Mouse (Mus musculus) limb, embryonic 11.5 days (tissue): ENCODE measurements around the gene Phxr2. TPM values are rescaled to one million over a fixed set of nuclear protein-coding genes. Genes with fewer than 3 reads are reported as not detected.

Source experiments
- ATAC-seq: fragments of 200-750 bp; cut with Nextera tagmentation; 2 replicates; pipeline ENCODE4 v1.8.0; 2017; ENCODE audit warnings: low read depth; ENCODE audit not compliant: insufficient number of reproducible peaks, low FRiP score, low TSS enrichment
- DNase-seq: peaks from one replicate; pipeline ENCODE4 v3.0.0-alpha.2; 2015; ENCODE audit warnings: low spot score
- H3K27ac ChIP-seq: fragments of 300-500 bp; sonication (generic); replicated peaks from 2 replicates; pipeline ENCODE4 v1.5.1; 2014; ENCODE audit warnings: low read depth, mild to moderate bottlenecking, low read length
- H3K27me3 ChIP-seq: fragments of 300-500 bp; sonication (generic); 2 replicates; pipeline ENCODE4 v1.6.1; 2014; ENCODE audit warnings: mild to moderate bottlenecking, low read length, mixed read lengths; ENCODE audit not compliant: control insufficient read depth, insufficient read depth
- H3K36me3 ChIP-seq: fragments of 300-500 bp; sonication (generic); 2 replicates; pipeline ENCODE4 v1.6.1; 2014; ENCODE audit warnings: mild to moderate bottlenecking, low read length, moderate library complexity, mixed read lengths; ENCODE audit not compliant: control insufficient read depth, insufficient read depth
- H3K4me1 ChIP-seq: fragments of 300-500 bp; sonication (generic); 2 replicates; pipeline ENCODE4 v1.6.1; 2014; ENCODE audit warnings: low read length, mixed read lengths; ENCODE audit not compliant: control insufficient read depth, insufficient read depth
- H3K4me2 ChIP-seq: fragments of 300-500 bp; sonication (generic); 2 replicates; pipeline ENCODE4 v1.6.1; 2014; ENCODE audit warnings: low read depth, mild to moderate bottlenecking, moderate library complexity; ENCODE audit not compliant: severe bottlenecking
- H3K4me3 ChIP-seq: fragments of 300-500 bp; sonication (generic); 2 replicates; pipeline ENCODE4 v1.5.1; 2014; ENCODE audit warnings: low read depth, low read length
- H3K9ac ChIP-seq: fragments of 300-500 bp; sonication (generic); 2 replicates; pipeline ENCODE4 v1.6.1; 2014; ENCODE audit warnings: mild to moderate bottlenecking, low read length
- H3K9me3 ChIP-seq: fragments of 300-500 bp; sonication (generic); 2 replicates; pipeline ENCODE4 v1.6.1; 2016; ENCODE audit warnings: low read length; ENCODE audit not compliant: control insufficient read depth
- WGBS: fragments of 180-500 bp; shearing (Covaris S2); extraction: QIAGEN DNeasy Blood & Tissue Kit; methylation state at CpG from one replicate; pipeline ENCODE4 v1.1.7; 2014; 5-methylcytosine and 5-hydroxymethylcytosine counted together
- polyA plus RNA-seq: library from polyadenylated mRNA; unstranded; fragments of >200 nt; fragmentation: Nextera tagmentation; extraction: Ambion mirVana; gene quantifications from 2 replicates; pipeline ENCODE4 v1.2.1, GENCODE M21; 2014

Phxr2 gene
- polyA plus RNA-seq, 1 experiment from 2014 or later, result not detected

- Histone ChIP-seq H3K4me2 (no peak overlapping the region), H3K27me3 (no peaks in the 10 kb centered on the region), H3K4me1 (no peaks in the 10 kb centered on the region), H3K36me3 (no peaks in the 10 kb centered on the region), H3K9ac (no peak overlapping the region), H3K9me3 (no peaks in the 10 kb centered on the region), H3K4me3 (no peak overlapping the region), H3K27ac (no peak overlapping the region)
- ATAC-seq (no peak), DNase-seq (peak; percentile 39)
- 84% methylated on average over 2 of the region's 2 CpGs for WGBS
These were observed 31.0 kb downstream of the Phxr2 start for GRCm38 (mm10) chr10:99095114-99095513.

- no peak for ATAC-seq
- H3K4me1 ChIP-seq, result no peaks in the 10 kb centered on the region
These were observed 32.8 kb downstream of the Phxr2 start for GRCm38 (mm10) chr10:99093364-99093763.

GRCm38 (mm10) chr10:99089906-99090305 lies 36.2 kb downstream of the Phxr2 start:
- Histone ChIP-seq H3K27ac (no peak overlapping the region), H3K36me3 (no peaks in the 10 kb centered on the region), H3K4me1 (no peaks in the 10 kb centered on the region), H3K4me2 (no peak overlapping the region), H3K27me3 (no peaks in the 10 kb centered on the region), H3K4me3 (no peak overlapping the region), H3K9me3 (no peaks in the 10 kb centered on the region), H3K9ac (no peak overlapping the region)
- 83% methylated on average over 6 of the region's 6 CpGs for WGBS
- ATAC-seq (no peak), DNase-seq (no peak)

More at GRCm38 (mm10) chr10:99093364-99093763, 32.8 kb downstream of the Phxr2 start:
- H3K4me2 ChIP-seq, result no peak overlapping the region
- no peak overlapping the region for H3K9ac ChIP-seq
- no peaks in the 10 kb centered on the region for H3K27me3 ChIP-seq
- DNase-seq, result no peak
- no peaks in the 10 kb centered on the region for H3K9me3 ChIP-seq
- H3K27ac ChIP-seq, result no peak overlapping the region
- no peak overlapping the region for H3K4me3 ChIP-seq
- H3K36me3 ChIP-seq, result no peaks in the 10 kb centered on the region
- WGBS, result 80% methylated on average over 2 of the region's 2 CpGs

GRCm38 (mm10) chr10:99086029-99086428 lies 40.1 kb downstream of the Phxr2 start:
- Histone ChIP-seq H3K9me3 (no peaks in the 10 kb centered on the region), H3K9ac (no peak overlapping the region), H3K4me2 (no peak overlapping the region), H3K36me3 (no peaks in the 10 kb centered on the region), H3K4me1 (no peaks in the 10 kb centered on the region), H3K27ac (no peak overlapping the region), H3K27me3 (no peaks in the 10 kb centered on the region), H3K4me3 (no peak overlapping the region)
- WGBS, result 72% methylated on average over 6 of the region's 6 CpGs
- ATAC-seq (no peak), DNase-seq (no peak)

GRCm38 (mm10) chr10:99085240-99085587 lies 40.9 kb downstream of the Phxr2 start:
- Histone ChIP-seq H3K4me2 (no peak overlapping the region), H3K9ac (no peak overlapping the region), H3K36me3 (no peaks in the 10 kb centered on the region), H3K27ac (no peak overlapping the region), H3K4me1 (no peaks in the 10 kb centered on the region), H3K9me3 (no peaks in the 10 kb centered on the region), H3K4me3 (no peak overlapping the region), H3K27me3 (no peaks in the 10 kb centered on the region)
- DNase-seq, result no peak
- 70% methylated on average over 6 of the region's 6 CpGs for WGBS
- no peak for ATAC-seq

GRCm38 (mm10) chr10:99084397-99085239 lies 41.5 kb downstream of the Phxr2 start:
- H3K4me1 ChIP-seq, result no peaks in the 10 kb centered on the region
- ATAC-seq (no peak), DNase-seq (peak; percentile 95)
- 52% methylated on average over 23 of the region's 23 CpGs for WGBS
- H3K9me3 ChIP-seq, result no peaks in the 10 kb centered on the region
- no peaks in the 10 kb centered on the region for H3K27me3 ChIP-seq
- H3K9ac ChIP-seq, result no peak overlapping the region
- no peaks in the 10 kb centered on the region for H3K36me3 ChIP-seq
- no peak overlapping the region for H3K27ac ChIP-seq
- H3K4me2 ChIP-seq, result no peak overlapping the region
- H3K4me3 ChIP-seq, result no peak overlapping the region

GRCm38 (mm10) chr10:99083431-99084003 lies 42.6 kb downstream of the Phxr2 start:
- no peak for ATAC-seq
- DNase-seq, result no peak
- H3K27me3 ChIP-seq, result no peaks in the 10 kb centered on the region
- no peaks in the 10 kb centered on the region for H3K9me3 ChIP-seq
- 86% methylated on average over 14 of the region's 14 CpGs for WGBS
- H3K4me2 ChIP-seq, result no peak overlapping the region
- H3K9ac ChIP-seq, result no peak overlapping the region
- no peaks in the 10 kb centered on the region for H3K4me1 ChIP-seq
- H3K27ac ChIP-seq, result no peak overlapping the region
- no peaks in the 10 kb centered on the region for H3K36me3 ChIP-seq
- no peak overlapping the region for H3K4me3 ChIP-seq

GRCm38 (mm10) chr10:99081569-99081990 lies 44.5 kb downstream of the Phxr2 start:
- Histone ChIP-seq H3K9ac (no peak overlapping the region), H3K4me2 (no peak overlapping the region), H3K27me3 (no peaks in the 10 kb centered on the region), H3K4me1 (no peaks in the 10 kb centered on the region), H3K9me3 (no peaks in the 10 kb centered on the region), H3K27ac (no peak overlapping the region), H3K36me3 (no peaks in the 10 kb centered on the region), H3K4me3 (no peak overlapping the region)
- WGBS, result 88% methylated on average over 10 of the region's 10 CpGs
- no peak for ATAC-seq
- no peak for DNase-seq
